Mouse (Mus musculus): ENCODE measurements around the gene Amotl1.

The Amotl1 gene

DNA sequence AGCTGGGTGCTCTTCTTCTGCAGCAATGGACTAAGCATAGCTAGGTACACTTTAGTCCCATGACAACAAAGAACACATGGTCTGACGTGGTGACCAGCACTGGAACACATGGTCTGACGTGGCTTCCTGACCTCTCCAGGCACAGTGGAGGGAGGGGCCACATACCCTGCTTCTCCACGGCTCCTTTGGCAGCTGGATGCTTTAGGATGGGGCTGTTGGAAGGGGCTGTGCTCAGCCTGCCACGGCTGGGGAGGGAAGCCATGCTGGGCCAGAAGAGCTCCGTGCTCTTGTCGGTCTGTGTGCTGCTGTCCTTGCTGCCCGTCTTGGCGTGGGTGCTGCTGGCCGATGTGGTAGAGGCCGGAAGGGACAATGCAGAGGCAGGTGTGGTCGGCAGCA lies 96.5 kb downstream of the Amotl1 start:
- DNase-seq (ENCODE audit: low read depth, low spot score), result no peak

DNA sequence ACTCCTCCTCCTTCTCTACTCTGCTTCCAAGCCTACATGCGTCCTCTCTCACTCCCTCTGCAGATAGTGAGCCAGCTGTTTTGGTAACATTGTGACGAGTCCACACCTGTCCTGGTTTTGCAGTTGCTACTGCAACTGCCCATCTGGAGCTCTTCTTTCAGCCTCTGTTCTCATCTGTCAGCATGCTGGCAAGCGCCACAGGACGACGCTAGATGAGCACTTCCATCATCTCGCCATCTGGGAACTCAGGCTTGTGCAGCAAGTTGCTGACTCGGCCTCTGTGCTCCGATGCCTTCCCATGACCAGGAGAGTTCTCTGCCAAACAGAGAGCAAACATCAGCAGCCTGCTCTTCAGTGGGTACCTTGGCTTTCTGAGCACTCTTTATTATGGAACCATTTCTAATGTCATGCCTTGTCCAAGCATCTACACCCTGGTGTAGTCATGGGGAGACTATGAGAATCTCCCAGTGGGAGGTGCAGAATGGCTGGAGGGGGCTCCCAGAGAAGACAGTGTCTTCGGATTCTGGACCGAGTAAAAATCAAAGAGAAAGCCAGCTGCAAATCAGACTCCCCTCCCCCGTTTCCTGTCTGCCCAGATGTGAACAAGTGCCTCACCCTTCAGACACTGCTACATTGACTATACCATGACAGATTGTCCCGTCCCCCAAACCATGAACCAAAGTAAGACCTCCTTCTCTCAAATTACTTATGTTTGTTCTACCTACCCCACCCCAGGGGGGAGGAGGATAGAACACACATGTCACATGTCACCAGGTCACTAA lies 97.1 kb downstream of the Amotl1 start:
- peak; percentile 44 for DNase-seq (ENCODE audit: low read depth, low spot score)

DNA sequence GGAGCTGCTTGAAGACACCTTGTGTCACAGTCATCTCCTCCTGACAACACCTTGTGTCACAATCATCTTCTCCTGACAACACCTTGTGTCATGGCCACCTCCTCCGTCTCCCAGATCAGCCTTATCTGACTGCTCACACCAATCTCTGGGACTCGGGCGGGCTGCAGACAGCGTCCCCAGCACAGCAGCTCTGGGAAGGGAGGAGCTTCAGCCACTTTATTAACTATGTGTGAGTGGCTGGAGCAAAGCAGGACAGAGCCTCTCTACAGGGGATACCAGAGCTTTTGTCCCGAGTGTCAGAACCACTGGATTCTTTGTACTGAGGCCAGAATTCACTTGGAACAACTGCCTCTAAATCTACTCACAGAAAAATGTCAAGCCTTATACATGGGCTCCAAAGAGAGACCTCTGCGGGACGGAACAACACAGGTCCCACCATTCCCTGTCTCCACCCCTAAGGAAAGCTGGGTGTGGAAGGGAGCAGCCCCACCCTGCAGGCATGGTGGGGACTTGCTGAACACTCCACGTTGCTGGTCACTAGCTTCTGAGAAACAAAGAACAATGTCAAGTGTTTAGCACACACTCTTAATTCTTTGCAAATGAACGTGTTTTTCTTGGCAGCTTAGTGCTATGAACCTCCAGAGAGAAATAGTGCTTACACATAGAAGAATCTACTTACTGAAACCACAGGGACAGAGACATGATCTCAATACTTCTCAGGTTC lies 100.7 kb downstream of the Amotl1 start:
- no peak for DNase-seq (ENCODE audit: low read depth, low spot score)

DNA sequence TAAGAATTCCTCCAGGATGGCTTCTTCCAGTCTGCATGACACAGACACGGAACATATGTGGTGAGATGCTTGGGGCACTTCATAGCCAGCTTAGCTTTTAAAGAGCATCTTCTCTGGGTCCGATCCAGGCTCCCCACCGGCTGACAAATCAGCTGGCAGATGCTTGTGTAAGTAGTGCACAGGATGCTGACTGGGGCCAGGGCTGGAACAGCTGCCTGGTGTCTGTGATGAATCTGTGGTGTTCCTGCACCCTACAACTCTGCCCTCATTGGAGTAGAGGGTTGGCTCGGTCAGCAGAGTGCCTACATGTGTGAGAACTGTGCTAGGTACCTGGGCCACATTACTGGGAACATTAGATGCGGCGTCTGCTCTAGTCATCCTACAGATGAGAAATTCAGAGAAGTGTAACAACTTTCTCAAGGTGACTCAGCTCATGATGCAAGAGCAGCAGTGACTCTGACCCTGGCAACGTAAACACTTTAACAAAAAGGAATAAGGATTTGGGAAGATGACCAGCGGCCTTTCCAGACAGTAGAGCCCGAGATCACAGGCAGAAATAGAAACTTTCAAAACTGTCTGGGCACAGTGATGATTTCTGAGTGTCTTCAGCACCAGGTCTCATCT lies 109.9 kb downstream of the Amotl1 start:
- DNase-seq (ENCODE audit: low read depth, low spot score), result no peak

DNA sequence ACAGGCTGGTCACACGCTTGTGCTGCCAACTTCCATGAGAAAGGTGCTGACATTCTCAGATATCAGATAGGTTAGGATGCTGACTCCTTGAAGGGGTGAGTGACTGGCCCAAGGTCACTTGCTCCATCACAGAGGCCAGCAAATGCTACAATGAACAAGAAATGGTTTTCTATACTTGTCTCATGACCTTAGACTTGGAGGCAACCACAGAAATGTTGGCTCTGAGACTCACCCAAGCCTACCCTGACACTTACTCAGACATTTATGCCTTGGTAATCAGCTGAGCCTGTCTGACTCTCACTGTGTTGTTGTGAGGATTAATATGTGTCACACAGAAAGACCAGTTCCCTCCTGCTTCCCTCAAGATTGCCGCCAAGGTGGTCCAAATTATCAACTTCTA lies 111.2 kb downstream of the Amotl1 start:
- no peak for DNase-seq (ENCODE audit: low read depth, low spot score)

DNA sequence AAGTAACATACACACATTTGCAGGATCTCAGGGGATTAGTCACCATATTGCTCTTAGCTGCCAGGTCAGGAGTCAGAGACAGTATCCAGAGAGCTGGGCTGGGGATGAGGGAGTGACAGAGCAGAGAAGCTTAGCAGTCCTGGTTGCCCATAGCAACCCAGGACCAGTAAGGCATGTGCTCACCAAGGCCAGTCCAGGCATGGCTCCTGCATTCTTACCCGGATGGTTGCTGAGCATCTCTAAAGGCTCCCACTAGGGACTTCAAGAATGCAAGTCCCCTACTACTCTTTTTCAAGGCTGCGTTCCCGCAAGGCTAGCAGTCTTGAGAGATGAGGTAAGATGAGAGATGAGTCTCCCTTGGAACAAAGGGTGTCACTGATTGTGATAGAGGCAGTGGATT lies 112.6 kb downstream of the Amotl1 start:
- no peak for DNase-seq (ENCODE audit: low read depth, low spot score)

DNA sequence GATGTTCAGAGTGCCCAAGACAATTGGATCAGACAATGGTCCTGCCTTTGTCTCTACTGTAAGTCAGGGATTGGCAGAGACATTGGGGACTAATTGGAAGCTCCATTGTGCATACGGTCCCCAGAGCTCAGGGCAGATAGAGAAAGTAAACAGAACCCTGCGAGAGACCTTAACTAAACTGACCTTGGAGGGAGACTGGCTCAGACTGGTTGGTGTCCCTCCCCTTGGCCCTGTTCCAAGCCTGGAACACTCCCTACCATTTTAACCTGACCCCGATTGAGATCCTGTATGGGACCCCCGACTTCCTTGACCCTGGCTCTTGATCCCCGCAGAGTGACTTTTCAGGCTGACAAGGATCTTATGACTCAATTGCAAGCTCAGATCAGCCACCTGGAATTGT lies 114.9 kb downstream of the Amotl1 start:
- no peak for DNase-seq (ENCODE audit: low read depth, low spot score)

DNA sequence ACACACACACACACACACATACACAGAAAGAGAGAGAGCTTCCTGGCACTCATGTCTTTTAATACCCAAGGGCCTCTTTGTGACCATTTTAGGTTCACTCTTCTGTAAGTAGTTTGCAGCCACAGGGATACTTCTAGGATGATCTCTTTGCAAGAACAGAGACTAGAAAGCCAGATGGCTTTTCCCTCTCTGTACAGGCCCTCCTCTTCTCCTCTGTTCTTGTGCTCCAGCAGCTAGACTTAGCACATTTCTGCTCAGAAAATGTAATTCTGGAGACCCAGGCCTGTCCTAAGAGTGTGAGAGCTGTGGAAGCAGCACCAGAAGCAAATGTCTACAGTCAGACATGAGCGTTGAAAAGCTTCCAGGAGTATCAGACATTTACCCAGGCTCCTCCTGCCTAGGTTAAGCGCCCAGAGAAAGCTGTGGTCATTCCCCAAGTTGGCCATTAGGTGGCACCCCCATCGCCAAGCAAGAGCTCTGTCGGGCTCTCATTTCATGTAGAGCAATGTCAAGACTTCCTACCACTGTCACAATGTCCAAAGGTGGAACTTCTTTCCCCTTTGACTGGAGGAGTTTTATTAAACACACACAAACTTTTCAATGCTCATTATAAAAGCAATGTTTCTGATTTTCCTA lies 121.3 kb downstream of the Amotl1 start:
- peak; percentile 89 for DNase-seq (ENCODE audit: low read depth, low spot score)

DNA sequence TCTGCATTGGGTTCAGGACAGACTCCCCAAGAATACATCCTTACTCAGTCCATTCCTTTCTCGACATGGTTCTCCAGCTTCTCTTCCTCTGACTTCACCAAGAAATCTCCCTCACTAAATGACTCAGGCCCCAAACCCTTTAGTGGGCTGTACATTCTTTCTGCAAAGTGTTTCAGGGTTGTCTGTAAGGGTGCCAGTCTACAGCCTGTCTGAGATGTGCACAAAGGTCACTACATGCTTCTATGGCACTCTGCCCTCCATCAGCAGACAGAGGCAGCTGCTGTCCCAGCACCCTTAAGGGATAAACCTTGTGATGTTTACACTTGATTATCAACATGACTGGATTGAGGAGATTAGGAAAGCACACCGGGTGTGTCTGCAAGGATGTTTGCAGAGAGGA lies 123.2 kb downstream of the Amotl1 start:
- no peak for DNase-seq (ENCODE audit: low read depth, low spot score)

DNA sequence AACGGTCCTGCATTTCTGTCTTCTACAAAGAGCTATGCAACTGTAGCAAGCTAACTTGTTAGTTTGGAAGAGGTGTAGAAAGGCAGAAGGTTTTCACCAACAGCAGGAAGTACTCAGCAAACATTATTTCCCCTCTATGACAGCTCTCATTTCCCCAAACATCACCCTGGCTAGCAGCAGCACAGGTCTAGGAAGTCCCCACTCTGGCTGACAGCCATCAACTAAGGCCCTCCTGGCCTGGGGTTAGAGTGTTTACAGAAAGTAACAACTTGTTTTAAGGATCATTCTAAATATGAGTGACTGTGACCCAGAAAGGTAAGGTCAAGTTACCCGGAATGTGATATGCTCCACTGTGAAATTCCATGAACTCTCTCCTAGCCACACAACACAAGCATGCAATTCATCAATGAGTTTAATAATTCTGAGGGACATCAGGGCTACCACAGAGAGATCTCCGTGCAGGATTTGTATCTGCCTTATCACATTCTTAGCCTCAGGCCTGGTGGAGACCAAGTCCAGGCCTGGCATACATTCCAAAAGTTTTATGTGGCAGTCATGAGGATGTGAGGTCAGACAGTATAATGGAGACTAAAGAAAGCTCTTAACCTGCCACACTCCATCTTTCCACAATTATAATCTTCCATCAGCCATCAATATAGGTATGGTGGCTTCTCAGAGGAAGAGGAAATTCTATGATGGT lies 123.7 kb downstream of the Amotl1 start:
- DNase-seq (ENCODE audit: low read depth, low spot score), result no peak

DNA sequence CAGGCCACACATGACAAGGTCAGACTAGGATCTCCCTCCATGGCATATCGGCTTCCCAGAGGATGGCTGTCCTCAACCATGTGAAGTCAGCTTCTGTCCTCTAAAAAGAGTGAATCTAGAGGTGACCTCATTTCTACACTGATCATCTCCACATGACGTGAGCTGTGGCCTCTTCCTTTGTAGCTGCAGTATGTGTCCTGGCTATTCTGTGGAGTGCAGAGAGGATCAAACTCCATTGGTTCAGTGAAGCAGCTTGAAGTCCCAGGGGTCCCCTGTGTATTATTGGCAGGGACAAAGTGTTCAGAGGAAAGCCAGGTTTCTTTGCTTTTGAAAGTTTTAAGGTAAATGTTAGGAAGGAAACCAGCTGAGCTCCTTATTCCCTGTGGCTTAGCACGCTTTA lies 126.8 kb downstream of the Amotl1 start:
- DNase-seq (ENCODE audit: low read depth, low spot score), result peak; percentile 44

DNA sequence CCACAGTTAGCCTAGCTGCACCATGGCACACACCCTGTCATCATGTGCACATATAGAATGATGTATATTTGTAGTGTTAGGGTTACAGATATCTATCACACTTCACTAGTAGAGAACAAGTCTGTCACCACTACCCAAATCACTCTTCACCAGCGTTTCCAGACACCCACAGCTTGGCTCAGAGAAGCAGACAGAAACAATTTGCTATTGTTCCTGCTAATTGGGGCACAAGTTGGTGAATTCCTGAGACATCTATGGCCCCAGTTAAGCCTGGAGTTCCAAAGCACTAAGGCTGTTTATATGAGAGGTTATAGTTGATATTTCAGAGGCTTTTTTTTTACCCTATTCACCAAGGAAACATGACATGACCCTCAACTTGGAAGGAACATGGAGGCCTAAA lies 127.6 kb downstream of the Amotl1 start:
- no peak for DNase-seq (ENCODE audit: low read depth, low spot score)

DNA sequence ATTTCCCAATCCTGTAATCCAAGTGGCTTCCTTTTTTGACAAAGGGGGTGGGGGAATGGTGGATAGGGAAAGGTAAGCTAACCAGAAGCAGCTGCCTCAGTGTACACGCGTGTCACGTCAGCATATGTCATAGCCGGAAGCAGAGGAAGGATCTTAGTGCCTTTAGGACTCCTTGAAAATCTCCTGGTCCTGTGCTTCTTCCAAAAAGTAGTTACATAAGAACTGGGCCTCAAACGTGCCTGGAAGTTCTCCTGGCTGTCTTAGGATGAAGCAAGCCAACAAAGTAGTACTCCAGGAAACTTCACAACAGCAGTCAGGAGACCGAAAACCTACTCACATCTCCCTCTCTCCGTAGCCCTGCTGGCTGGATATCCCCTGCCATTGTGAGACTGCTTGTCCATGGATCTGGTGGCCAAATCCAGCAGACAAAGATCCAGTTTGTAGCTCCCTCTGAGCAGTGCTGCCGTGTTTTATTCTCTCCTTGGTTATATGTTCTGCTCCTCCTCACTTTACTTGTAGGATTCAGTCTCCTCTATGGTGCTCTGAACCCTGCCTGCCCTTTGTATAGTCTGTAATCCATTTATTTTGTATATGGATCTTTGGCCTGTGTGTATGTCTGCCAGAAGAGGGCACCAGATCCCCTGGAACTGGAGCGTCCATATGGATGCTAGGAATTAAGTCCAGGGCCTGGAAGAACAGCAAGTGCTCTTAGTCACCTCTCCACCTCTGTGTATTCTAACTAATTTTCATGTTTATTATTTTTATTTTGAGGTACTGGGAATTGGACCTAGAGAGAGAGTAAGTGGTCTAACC lies 132.0 kb downstream of the Amotl1 start:
- DNase-seq (ENCODE audit: low read depth, low spot score), result peak; percentile 74

DNA sequence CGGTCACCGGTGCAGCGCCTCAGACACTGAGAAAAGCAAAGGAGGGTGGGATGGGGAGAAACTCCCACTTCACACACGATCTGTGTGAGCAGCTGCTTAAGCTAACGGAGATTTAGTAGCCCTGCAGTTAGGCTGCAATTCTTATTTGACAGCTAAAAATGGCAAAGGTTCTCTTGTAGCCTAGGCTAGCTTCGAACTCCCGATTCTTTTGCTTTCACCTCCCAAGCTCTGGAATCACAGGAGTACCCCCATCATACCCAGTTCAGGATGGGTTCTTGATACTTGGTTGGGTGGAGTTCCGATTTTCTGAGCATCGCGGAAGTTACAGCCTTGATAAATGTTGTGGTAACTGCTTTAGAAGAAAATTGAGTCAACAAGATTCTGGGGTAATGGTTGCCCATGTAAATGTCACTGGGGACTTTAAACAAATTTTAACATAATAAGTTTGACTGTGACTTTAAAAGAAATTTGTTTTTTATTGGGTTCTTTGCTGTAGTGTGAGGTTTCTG lies 143.9 kb downstream of the Amotl1 start:
- peak; percentile 12 for DNase-seq (ENCODE audit: low read depth, low spot score)

DNA sequence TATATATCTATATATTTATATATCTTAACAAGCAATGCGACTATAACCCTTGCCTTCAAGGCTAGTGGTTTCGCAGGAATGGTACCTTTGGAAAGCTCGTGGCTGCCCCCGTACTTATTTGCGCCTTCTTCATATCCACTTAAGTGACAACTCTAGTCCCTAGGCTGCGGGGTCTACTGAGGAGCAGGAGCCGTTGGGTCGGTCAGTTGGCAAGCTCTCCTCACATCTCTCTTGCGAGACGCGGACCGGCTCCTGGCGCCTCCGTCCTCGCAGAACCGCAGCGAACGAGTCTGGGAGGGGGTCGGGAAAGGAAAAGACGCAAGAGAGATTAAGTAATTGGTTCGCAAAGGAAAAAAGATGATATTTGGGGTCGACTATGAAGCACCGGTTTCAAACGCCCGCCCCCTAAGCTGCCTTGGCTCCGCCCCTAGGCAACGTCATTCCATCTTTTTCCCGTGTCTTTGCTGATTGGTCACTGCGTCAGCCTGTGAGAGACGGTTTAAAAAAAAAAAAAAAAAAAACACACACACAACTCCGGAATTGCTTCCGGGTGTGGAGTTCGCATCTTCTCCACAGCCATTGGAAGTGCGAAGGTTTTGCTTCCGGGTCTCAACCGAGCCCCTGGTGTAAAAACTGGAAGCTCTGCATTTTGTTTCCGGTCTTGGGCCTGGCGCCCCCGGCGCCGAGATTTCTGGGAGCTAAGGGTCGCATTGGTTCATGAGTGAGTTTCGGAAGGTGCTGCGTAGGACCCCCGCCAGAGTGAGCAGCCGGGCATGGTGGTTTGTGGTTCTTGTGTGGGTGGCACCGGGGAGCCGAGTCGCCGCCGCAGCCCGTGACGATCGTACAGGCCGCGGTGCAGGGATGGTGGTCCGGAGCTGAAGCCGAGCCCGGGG lies 144.6 kb downstream of the Amotl1 start, which contains the start of the genes Kdm4d and Cwc15:
TSS of gene Kdm4d (minus strand) at position 460 of the 893 bp plus-strand sequence.
TSS of gene Cwc15 (plus strand) at position 595 of the 893 bp plus-strand sequence.
- DNase-seq (ENCODE audit: low read depth, low spot score), result peak; percentile 99

DNA sequence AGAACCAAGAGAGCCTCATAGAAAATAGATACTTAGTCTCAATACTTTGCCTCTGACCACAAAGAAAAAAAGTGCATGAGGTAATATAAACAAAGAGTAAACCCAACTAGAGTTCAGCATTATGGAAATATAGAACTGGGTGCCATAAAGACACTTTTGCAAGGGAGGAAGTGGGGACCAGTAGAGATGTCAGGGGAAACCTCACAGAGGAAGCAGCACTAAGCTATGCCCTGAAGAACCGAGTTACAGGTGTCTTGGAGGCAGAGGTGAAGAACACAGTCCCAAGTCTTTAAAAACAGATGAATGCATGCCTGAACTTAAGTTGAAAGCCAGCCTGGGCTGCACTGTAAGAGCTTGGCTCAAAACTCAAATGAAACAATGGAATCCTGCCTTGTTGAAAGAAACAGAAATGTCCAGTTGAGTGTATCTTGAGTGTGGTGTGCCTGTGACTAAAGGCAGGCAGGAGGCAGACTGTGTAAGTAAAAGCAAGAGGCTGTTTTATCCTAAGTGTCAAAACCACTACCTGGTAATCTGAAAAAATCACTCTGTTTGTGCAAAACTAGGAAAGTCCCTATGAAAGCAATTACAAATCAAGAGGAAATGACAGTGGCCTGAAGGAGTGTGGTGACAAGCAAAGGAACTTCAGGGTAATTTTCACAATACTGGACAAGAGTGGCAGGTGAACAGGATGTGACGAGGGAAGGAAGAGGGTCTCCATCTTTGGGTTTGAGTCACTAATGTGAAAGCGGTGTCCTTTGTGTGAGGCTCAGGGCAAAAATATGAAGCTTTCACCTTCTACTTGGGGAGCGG lies 145.8 kb downstream of the Amotl1 start:
- DNase-seq (ENCODE audit: low read depth, low spot score), result no peak

All from brain, adult 2 months (tissue).